Mouse (Mus musculus): ENCODE results near the gene Mical2.

GRCm38 (mm10) chr7:112275883-112276282 lies 50.2 kb downstream of the Mical2 start:
- TF ChIP-seq CTCF (IDR thresholded peaks at IDR 0.05; ENCODE audit: extremely low read depth, insufficient read length, insufficient replicate concordance, low read depth, low read length), result no peak
- no peak for TF ChIP-seq POLR2A (IDR thresholded peaks at IDR 0.05; ENCODE audit: low read depth, low read length)
